Mouse (Mus musculus) CD8-positive naive resting alpha-beta T cell, adult 2 months (primary cell): Measurements from ENCODE around the gene Rasal1.

Source experiments
- DNase-seq, 2 experiments: peaks; one replicate each; pipeline ENCODE4 v3.0.0; 2022; ENCODE audit warnings: low read depth in 2 of 2, low spot score in 2 of 2

Gene Rasal1

DNA sequence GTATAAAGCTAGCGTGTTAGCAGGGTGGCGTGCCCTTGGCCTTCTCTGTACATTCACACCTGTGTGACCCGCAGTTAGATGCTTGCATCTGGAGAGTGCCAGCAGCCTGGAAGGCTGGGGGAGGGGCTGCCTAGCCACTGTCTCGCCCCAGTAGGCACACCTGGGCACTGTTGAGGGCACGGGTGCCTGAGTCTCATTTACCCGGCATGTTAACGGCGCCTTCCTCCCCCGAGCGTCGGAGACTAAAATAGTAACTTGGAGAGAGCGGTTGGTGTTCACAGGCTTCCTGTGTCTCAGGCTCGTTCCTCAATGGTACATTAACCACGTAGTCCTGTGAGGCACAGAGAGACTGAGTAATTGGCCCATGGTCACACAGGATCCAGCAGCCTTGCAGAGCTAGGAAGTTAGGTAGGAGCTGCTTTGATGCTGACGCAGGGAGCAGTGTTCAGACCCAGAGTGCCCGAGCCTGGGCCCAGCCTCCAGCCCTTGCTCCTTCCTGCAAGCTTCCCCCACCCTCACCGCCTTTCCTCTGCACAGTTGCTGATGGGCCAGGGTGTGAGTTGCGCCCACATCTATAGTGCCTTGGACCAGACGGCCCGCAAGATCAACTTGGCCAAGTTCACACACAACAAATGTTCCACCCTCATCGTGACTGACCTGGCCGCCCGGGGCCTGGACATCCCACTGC, 27.4 kb upstream of the Rasal1 start:
- no peak for DNase-seq

DNA sequence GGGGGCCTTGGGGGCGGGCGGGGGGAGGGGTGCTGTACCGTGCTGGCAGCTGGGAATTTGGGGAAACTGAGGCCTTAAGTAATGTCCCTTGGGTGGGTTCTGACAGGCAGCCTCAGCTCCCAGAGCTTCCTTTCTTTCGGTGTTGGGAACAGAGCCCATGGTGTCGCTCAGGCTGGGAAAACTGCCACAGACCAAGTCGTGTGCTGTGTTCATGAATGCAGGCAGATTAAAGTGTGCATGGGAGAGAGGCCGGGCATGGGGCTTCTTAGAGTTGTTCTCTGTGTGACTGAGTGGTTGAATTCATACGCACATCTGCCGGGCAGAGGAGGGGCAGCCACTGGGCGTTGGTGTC, 26.8 kb upstream of the Rasal1 start:
- DNase-seq, result no peak

DNA sequence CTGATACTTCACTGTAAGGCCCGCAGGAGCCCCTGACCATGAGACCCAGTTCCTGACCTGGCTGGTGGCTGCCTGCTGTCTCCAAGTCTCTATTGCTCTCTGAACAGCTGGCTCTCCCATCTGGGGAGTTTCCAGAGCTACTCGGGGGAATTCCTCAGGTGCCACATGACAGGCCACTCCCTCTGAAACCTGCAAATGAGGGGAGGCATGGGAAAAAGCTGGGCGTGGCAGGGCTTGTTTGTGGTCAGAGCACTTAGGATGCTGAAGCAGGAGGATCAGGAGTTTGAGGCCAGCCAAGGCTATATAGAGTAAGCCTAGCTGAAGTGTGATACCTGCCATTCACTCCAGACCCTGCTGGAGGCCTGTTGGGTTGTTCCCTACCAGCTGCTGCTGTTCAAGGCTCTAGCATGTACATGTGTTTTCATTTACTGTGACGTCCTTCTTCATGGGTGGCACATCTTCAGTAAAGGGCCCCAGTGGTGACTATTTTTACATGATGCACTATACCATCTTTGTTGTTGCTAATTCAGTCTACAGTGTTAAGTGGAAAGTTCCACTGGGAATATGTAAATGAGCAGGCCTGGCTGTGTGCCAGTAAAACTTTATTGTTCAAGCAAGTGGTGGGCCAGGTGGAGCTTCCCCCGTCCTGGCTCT, 26.3 kb upstream of the Rasal1 start:
- no peak for DNase-seq

DNA sequence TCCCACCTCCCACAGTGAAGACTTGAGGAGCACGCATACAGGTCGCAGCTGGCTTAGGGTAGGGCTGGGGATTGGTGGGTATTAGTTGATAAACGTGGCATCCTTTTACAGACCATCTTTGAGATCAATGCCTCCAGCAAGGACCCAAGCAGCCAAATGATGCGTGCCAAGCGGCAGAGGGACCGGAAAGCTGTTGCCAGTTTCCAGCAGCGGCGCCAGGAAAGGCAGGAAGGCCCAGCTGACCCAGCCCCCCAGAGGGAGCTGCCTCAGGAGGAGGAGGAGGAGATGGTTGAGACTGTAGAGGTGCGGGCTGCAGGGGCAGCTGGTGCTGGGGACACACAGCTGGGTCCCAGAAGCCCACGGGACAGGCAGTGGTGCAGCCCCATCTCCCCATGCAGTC, 24.2 kb upstream of the Rasal1 start:
- DNase-seq, result no peak

DNA sequence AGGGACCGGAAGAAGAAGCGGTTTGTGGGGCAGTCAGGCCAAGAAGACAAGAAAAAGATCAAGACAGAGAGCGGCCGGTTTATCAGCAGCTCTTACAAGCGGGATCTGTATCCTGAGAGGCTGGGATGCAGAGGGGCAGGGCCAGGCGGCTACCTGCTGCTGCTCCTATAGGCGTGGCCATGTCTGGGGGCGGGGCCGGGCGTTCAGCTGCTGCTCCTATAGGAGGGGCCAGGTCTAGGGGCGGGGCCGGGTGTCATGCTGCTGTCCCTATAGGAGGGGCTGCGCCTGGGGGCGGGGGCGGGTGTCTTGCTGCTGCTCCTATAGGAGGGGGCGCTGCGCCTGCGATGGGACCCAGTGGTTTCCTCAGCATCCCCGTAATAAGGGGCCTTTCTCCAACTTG, 22.2 kb upstream of the Rasal1 start:
- DNase-seq, result no peak

DNA sequence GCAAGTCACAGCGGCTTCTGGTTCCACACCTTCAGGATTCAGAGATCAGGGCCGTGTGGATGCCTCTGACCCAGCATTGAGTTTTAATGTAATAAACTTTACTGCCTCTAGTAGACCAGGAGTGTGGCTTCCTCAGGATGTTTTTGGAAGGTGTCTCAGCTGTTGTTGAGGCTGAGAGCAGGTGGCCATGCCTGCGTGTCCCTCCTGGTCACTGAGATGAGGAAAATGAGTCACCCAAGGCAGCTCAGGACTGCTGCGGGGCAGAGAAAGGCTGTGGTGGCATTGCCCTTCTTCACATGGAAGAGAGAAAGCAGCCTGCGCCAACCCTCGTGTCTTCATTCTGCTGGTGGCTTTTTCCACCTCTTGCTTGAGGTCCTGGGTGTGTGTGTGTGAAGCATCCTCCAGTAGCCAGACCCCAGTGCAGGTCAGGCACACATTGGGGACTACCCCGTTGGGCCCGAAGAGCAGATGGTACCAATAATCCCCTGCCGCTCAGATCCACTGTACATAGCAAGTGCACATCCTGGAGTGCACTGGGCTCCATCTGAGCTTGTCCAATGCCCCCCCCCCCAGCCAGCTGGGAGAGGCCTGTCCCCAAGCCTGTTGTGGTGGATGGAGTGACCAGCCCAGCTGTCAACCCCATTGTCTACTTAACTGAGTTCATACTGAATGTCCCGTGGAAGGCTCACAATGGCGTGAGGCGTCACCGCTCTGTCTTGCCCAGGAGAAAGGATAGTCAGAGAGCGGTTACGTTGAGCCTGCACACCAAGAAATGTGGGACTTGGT, 20.9 kb upstream of the Rasal1 start:
- DNase-seq, result no peak

DNA sequence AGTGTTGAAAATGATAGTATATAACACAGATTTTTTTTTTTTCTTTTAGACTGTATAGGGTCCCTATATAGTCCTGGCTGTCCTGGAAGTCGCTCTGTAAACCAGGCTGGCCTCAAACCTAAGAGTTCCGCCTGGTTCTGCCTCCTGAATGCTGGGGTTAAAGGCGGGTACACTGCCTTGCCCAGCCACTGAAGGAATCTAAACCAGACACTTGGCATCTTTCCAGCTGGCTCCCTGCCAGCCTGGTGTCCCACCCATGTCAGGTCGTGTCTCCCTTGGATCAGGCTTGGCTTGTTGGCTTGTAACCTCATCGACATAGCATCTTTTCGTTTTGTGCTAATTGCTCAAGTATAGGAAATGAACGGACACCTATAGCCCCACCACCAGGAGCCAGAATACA, 20.0 kb upstream of the Rasal1 start:
- DNase-seq, result no peak

DNA sequence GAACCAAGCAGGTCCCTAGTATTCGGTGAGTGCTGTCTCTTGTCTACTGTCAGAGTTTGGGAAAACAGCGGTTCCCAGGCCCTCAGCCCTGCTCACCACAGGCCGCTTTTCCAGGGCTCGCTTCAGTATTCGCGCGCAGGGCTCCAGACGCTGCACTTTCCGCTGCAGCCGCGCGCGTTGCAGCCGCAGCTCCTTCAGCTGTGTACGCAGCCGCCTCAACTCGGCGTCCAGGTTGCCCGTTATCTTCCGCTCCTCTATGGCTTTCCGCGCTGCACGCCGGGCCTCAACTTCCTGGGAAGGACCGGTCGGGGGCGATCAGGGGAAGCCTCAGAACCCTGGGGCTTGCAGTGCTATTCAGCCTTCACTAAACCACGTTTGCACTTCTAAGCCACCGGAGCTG, 17.5 kb upstream of the Rasal1 start:
- DNase-seq, result no peak

DNA sequence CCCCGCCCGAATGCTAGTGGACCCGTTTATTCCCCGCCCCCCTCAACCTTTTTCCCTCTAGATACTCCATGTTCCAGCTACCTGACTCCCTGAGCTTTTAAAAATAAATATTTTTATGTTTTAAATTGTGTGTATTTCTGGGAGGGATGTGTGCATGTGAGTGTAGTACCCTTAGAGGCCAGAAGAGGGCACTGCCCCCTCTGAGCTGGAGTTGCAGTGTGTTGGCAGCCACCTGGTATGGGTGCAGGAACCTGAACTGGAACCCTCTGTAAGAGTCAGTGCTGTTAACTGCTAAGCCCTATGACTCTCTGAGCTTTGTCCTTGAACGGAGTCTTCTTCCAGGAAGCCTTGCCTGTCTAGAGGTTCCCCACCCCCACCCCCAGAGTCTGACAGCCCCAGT, 16.7 kb upstream of the Rasal1 start:
- DNase-seq, result no peak

DNA sequence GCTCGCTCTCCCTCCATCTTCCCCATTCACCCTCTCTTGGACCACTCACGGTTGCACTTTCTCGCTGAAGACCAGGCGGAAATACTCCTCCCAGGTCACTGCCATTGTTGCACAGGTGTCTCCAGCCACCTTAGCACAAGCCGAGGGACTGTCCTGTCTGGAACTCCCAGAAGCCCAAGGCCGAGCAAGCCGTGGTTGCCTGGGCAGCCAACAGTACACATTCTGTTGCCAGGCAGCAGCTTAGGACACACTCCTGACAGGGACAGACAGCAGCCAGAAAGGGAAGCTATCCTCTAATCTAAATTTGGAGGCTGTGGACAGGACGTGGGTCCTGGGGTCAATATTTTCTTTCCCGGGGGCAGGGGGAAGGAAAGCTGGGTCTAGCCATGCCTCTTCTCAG, 14.5 kb upstream of the Rasal1 start, which contains the start of gene Cfap73:
Gene Cfap73, minus strand, starts transcription at position 105 of the 400 bp plus-strand sequence.
- DNase-seq, result no peak

DNA sequence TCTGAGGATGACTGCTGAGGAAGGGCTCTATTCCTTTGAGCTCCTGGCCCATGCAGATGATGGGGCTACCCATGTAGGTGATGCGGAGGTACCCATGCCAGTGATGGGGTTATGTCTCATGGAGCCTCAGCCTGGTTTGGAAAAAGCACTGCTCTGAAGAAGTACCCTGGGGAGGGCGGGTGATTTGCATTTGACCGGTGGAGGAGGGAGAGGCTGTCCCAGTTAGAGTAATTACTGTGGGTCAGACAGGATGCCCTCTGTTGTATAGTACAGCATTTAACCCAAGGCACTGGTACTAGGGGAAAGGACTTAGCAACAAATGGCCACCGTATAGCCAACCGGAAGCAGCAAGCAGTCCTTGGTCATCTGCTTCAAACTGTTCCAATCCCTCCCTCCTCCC, 13.8 kb upstream of the Rasal1 start:
- no peak for DNase-seq

DNA sequence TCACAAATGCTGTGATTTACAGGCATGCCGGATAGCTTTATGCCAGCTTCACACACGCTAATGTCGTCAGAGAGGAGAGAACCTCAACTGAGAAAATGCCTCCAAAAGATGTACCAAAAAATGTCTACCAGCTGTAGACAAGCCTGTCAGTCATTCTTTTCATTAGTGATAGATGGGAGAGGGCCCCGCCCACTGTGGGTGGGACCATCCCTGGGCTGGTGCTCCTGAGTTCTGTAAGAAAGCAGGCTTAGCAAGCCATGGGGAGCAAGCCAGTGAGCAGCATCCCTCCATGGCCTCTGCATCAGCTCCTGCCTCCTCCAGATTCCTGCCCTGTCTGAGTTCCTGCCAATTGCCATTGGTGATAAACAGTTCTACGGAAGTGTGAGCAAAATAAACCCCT, 13.0 kb upstream of the Rasal1 start:
- no peak for DNase-seq

DNA sequence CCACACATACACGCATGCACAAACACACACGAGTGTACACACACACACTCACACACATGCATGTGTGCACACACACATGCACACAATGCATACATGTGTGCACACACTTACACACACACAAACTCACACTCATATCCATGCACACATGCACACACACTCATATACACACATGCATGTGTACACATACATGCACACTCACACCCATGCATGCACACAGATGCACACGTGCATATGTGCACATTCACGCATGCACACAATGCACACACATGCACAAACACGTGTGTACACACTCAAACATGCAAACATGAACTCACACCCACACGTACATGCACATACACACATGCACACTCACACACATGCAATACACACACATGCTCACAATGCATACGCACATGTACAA, 8.5 kb upstream of the Rasal1 start:
- no peak for DNase-seq

DNA sequence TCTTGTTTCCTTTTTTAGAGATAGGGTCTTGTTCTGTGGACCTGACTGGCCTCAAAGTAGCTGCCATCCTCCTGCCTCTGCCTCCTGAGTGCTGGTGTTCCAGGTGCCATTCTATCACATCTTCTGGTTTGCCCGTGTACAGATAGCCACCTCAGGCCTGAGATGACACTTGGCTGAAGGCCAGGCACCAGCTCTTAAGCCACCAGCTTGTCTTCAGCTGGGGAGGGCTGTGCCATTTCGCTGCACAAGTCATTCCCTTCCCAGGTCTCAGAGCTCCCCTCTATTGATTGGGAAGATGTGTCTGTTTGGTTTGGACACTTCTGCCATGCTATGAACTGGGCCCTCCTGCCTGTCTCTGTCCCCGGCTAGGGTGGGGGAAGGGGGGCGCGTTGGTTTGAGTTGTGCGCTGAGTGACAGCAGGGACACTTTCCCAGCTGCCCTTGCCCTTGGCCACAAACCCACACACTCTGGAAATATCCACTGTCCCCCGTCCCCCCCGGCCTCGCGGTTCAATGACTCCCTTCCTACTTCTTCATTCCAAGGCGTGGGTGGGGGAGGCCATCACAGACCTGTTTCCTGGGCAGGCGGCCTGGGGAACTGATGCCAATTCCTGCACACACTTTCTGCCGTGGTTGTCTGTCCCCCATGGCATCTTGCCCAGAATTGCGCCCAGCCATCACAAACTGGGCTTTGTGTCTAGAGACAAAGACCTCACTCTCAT, 5.1 kb upstream of the Rasal1 start:
- no peak for DNase-seq

DNA sequence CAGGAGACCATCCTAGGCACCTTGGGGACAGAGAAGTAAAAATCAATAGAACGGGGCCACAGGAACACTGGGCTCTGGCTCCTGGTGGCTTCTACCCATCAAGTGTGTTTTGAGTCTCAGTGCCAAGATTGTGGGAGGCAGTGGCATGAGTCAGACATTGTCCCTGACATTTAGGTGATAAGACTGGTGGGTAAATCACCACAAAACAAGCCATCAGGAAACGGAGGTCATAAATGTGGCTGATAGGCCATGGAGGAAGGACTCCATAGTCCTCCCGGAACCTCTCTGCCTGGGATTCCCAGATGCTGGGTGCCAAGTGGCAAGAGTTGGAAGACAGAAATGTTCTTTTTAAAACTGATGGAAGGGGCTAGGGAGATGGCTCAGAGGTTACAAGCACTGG, 4.4 kb upstream of the Rasal1 start:
- DNase-seq, result no peak

DNA sequence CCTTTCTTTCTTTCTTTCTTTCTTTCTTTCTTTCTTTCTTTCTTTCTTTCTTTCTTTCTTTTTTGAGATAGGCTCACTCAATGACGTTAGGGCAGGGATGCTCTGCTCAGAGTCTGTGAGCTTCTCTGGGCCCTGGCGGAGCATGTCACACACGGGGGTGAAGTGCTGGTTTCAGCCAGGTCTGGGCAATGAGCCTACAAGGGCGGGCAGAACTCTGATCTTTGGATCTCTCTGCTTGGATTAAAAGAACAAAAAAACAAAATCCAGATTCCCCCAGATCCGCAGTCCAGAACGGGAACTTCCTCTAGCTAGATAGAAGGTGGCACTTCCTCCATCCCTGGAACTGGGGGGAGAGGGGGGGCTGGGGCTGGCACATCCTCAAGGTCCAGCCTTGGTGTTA, 2.8 kb upstream of the Rasal1 start:
- no peak for DNase-seq

DNA sequence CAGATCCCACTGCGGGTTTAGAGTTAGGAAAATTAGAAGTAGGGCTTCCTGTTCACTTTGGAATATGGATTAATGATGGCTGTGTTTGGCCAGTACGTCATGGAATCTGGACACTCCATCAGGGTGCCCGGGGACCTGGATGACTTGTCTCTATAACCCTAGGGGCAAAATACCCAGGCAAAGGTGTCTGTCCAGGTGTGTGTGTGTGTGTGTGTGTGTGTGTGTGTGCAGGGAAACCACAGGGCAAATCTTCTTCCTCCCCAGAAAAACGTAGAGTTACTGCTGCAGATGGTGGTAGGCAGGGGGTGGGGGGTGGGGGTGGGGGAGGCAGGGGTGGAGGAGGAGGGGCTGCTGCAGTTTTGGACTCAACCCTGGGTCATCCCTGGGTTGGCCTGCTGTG, 1.3 kb upstream of the Rasal1 start:
- DNase-seq, result no peak

DNA sequence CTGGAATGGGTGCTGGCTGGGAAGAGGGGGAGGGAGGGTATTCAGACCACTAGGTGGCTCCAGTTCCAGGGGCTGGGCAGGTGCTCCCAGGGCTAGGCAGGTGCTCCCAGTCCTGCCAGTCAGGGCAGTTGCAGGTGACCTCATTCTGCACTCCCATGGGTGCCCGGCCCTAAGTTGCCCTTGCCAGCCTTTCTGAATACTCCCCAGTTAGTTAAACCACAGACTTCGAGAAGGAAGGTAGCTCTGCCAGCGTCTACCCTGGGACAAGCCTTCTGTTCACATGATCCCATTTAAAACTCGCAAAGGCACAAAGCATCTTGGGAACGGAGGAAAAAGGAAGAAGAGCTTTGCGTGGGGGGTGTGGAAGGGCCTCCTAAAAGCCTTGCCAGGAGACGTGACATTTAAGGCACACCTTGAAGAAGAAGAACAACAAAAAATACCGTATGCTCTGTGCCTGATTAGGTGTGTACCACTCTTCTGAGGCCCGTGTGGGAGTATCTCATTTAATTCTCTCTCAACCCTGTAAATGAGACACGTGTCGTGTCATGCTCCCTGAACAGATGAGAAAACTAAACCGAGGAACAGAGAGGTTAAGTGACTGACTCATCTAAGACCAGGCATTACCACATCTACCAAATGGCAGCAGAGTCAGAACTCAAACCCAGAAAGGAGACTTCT, 659 bp upstream of the Rasal1 start:
- no peak for DNase-seq

DNA sequence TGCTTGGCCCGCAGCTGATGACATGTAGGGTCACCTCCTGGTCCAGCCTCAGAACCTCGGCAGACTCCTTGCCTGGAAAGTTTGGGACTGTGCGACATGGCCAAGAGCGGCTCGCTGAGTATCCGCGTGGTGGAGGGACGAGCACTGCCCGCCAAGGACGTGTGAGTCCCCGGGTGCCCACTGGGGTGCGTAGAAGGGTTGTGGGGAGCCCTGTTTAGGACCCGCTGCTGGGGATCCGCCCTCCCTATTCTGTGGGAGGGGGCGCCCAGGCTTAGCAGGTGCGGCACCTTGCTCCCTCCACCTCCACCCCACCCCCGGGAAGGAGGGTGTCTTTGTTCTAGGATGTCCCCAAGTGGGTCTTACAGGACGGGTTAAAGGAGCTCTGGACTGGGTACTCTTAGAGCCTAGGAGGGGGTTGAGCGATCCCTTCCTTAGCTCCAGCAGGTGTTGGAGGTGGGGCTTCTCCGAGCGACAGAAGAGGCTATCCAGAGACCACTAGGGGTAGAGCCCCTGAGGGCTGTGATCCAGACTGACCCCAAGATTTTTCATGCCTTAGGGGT, 842 bp downstream of the Rasal1 start:
- DNase-seq, result no peak

DNA sequence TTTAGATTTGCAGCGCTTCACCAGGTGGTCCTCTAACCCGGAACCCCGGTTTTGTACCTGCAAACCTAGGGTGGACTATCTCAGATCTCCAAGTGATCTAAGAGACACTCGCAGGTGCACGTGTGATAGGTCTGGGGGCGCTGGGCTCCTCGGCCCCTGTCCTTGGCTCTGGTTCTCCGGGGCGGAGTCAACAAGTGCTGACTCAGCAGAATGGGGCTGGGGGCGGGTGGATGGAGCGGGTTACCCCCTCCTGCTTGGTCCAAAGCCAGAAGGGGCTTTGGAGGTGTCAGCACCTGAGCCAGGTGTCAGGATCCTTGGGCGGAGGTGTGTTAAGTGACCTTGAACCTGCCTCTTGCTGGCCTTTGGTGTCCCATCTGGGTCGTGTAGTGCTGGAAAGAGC, 1.3 kb downstream of the Rasal1 start:
- DNase-seq, result no peak

DNA sequence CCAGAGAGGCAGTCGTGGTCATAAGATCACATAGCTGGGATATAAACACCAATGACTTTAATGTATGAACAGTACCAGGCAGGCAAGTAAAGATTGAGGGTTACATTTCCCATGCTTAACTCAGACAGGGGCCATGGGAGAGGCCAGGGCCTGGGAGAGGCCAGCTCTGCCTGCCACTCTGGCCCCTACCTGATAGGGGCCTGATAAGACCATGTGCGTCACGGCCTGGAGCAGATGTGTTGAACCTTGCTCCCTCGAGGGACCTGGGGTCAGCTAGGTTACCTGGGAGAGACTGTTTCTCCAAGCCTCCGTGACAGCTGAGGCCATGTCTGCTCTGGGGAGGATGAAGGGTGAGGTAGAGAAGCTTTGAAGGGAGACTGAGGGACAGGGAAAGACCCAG, 2.6 kb downstream of the Rasal1 start:
- no peak for DNase-seq
